Mouse (Mus musculus) kidney, embryonic 15.5 days (tissue): ENCODE data around the gene Mfap5. TPM values are rescaled to one million over a fixed set of nuclear protein-coding genes. Genes with fewer than 3 reads are reported as not detected.
A peak's percentile ranks its signal among the peaks of the same experiment; 100 is the strongest.
"Not testable (repeated sequence)": the region's sequence is repeated elsewhere in the genome, so short reads cannot be mapped to it uniquely, and the experiment has no call there.

Experiments used
- ATAC-seq: fragments of 200-750 bp; cut with Nextera tagmentation; replicated peaks from 2 replicates; pipeline ENCODE4 v1.8.0; 2017; ENCODE audit warnings: moderate TSS enrichment; ENCODE audit not compliant: low FRiP score
- H3K27ac ChIP-seq: fragments of 300-500 bp; sonication (generic); 2 replicates; pipeline ENCODE4 v1.5.1; 2015; ENCODE audit warnings: mild to moderate bottlenecking, inconsistent platforms
- H3K27me3 ChIP-seq: fragments of 300-500 bp; sonication (generic); 2 replicates; pipeline ENCODE4 v1.6.1; 2015; ENCODE audit warnings: inconsistent platforms
- H3K36me3 ChIP-seq: fragments of 300-500 bp; sonication (generic); 2 replicates; pipeline ENCODE4 v1.6.1; 2015; ENCODE audit warnings: inconsistent platforms
- H3K4me1 ChIP-seq: fragments of 300-500 bp; sonication (generic); 2 replicates; pipeline ENCODE4 v1.6.1; 2015; ENCODE audit warnings: inconsistent platforms
- H3K4me2 ChIP-seq: fragments of 300-500 bp; sonication (generic); 2 replicates; pipeline ENCODE4 v1.6.1; 2015; ENCODE audit warnings: moderate library complexity, mild to moderate bottlenecking, inconsistent platforms
- H3K4me3 ChIP-seq: fragments of 300-500 bp; sonication (generic); replicated peaks from 2 replicates; pipeline ENCODE4 v1.5.1; 2015; ENCODE audit warnings: mild to moderate bottlenecking, inconsistent platforms
- H3K9ac ChIP-seq: fragments of 300-500 bp; sonication (generic); 2 replicates; pipeline ENCODE4 v1.6.1; 2015; ENCODE audit warnings: mild to moderate bottlenecking, inconsistent platforms
- H3K9me3 ChIP-seq: fragments of 300-500 bp; sonication (generic); replicated peaks from 2 replicates; pipeline ENCODE4 v1.6.1; 2016; ENCODE audit warnings: inconsistent platforms
- whole genome bisulfite sequencing: fragments of 180-500 bp; shearing (Covaris S2); methylation state at CpG from one replicate; pipeline ENCODE4 v1.1.7; 2015; ENCODE audit warnings: mixed read lengths; 5-methylcytosine and 5-hydroxymethylcytosine counted together
- polyA plus RNA-seq: library from polyadenylated mRNA; unstranded; fragments of >200 nt; fragmentation: Nextera tagmentation; extraction: Ambion mirVana; gene quantifications from 2 replicates; pipeline ENCODE4 v1.2.1, GENCODE M21; 2015

Mfap5 gene
- polyA plus RNA-seq, 1 experiment from 2014 or later, result 32.8 TPM

- Histone ChIP-seq H3K4me2 (peak overlapping the region; percentile 66), H3K9me3 (no peaks in the 10 kb centered on the region), H3K9ac (no peak overlapping the region), H3K4me1 (peaks cover 42% of the 10 kb centered on the region), H3K4me3 (no peak overlapping the region), H3K27me3 (peaks cover 16% of the 10 kb centered on the region; the same call in 1 of the 2 replicates), H3K36me3 (no peaks in the 10 kb centered on the region), H3K27ac (no peak overlapping the region)
- no peak for ATAC-seq
- 38% methylated on average over 6 of the region's 6 CpGs for whole genome bisulfite sequencing
These were observed 13.2 kb upstream of the Mfap5 start for GRCm38 (mm10) chr6:122492479-122492878.

GRCm38 (mm10) chr6:122493799-122494472 is 11.7 kb upstream of the Mfap5 start:
- Histone ChIP-seq H3K9me3 (no peaks in the 10 kb centered on the region), H3K4me1 (peaks cover 42% of the 10 kb centered on the region), H3K27me3 (peaks cover 3% of the 10 kb centered on the region; the same call in 1 of the 2 replicates), H3K4me3 (no peak overlapping the region), H3K36me3 (no peaks in the 10 kb centered on the region), H3K4me2 (no peak overlapping the region), H3K9ac (no peak overlapping the region), H3K27ac (no peak overlapping the region)
- ATAC-seq, result no peak
- 56% methylated on average over 6 of the region's 6 CpGs for WGBS

GRCm38 (mm10) chr6:122495082-122495881 is 10.4 kb upstream of the Mfap5 start:
- H3K4me1 ChIP-seq, result peaks cover 42% of the 10 kb centered on the region
- no peaks in the 10 kb centered on the region for H3K9me3 ChIP-seq
- peak overlapping the region; percentile 88 for H3K27ac ChIP-seq
- WGBS, result 11% methylated on average over 21 of the region's 21 CpGs
- peak; percentile 54 for ATAC-seq
- peak overlapping the region; percentile 53 for H3K4me2 ChIP-seq
- peak overlapping the region; percentile 16; the same call in 1 of the 2 replicates for H3K4me3 ChIP-seq
- H3K36me3 ChIP-seq, result no peaks in the 10 kb centered on the region
- H3K27me3 ChIP-seq, result no peaks in the 10 kb centered on the region; the same call in 1 of the 2 replicates
- H3K9ac ChIP-seq, result peak overlapping the region; percentile 33; the same call in 1 of the 2 replicates

- H3K27me3 ChIP-seq, result no peaks in the 10 kb centered on the region; the same call in 1 of the 2 replicates
- H3K4me3 ChIP-seq, result no peak overlapping the region
- 0 out of 2 replicates have a peak overlapping the region, but pooled peaks have one; percentile 88 for H3K27ac ChIP-seq
- 38% methylated on average over 5 of the region's 5 CpGs for WGBS
- no peak for ATAC-seq
- H3K36me3 ChIP-seq, result no peaks in the 10 kb centered on the region
- H3K4me2 ChIP-seq, result no peak overlapping the region
- peaks cover 35% of the 10 kb centered on the region for H3K4me1 ChIP-seq
- no peaks in the 10 kb centered on the region for H3K9me3 ChIP-seq
- H3K9ac ChIP-seq, result no peak overlapping the region
These were observed 9.1 kb upstream of the Mfap5 start for GRCm38 (mm10) chr6:122496501-122496900.

GRCm38 (mm10) chr6:122498661-122499060 is 7.0 kb upstream of the Mfap5 start, which contains the start of gene Rimklb:
Gene Rimklb, minus strand, starts transcription at chr6:122498761.
- no peaks in the 10 kb centered on the region for H3K9me3 ChIP-seq

GRCm38 (mm10) chr6:122505041-122505440 is 604 bp upstream of the Mfap5 start:
- Histone ChIP-seq H3K9ac (no peak overlapping the region), H3K36me3 (no peaks in the 10 kb centered on the region), H3K4me3 (no peak overlapping the region), H3K4me1 (peaks cover 9% of the 10 kb centered on the region), H3K27ac (no peak overlapping the region), H3K9me3 (no peaks in the 10 kb centered on the region), H3K4me2 (no peak overlapping the region), H3K27me3 (no peaks in the 10 kb centered on the region)
- WGBS, result 36% methylated on average over 4 of the region's 4 CpGs
- ATAC-seq, result 0 out of 2 replicates have a peak, but pooled peaks have one; percentile 43

More at GRCm38 (mm10) chr6:122498661-122499060, 7.0 kb upstream of the Mfap5 start, which contains the start of gene Rimklb:
- Histone ChIP-seq H3K4me3 (no peak within 1 kb of the TSS), H3K4me1 (peaks cover 27% of the 10 kb centered on the region), H3K36me3 (no peaks in the 10 kb centered on the region), H3K9ac (no peak within 1 kb of the TSS), H3K27ac (no peak within 1 kb of the TSS), H3K4me2 (no peak within 1 kb of the TSS), H3K27me3 (no peaks in the 10 kb centered on the region)
- 76% methylated on average over 5 of the region's 5 CpGs for WGBS
- no peak for ATAC-seq

GRCm38 (mm10) chr6:122508494-122508893 is 2.8 kb downstream of the Mfap5 start:
- no peak overlapping the region for H3K4me3 ChIP-seq
- WGBS, result 70% methylated on average over 8 of the region's 8 CpGs
- no peaks in the 10 kb centered on the region for H3K27me3 ChIP-seq
- H3K9me3 ChIP-seq, result no peaks in the 10 kb centered on the region
- no peak overlapping the region for H3K4me2 ChIP-seq
- H3K4me1 ChIP-seq, result peaks cover 9% of the 10 kb centered on the region
- no peaks in the 10 kb centered on the region for H3K36me3 ChIP-seq
- ATAC-seq, result no peak
- H3K27ac ChIP-seq, result no peak overlapping the region
- H3K9ac ChIP-seq, result no peak overlapping the region

- no peak overlapping the region for H3K4me3 ChIP-seq
- no peak overlapping the region for H3K27ac ChIP-seq
- ATAC-seq, result no peak
- H3K9me3 ChIP-seq, result no peaks in the 10 kb centered on the region
- no peak overlapping the region for H3K9ac ChIP-seq
- 0 out of 2 replicates have a peak, but pooled peaks cover 2% of the 10 kb centered on the region for H3K4me1 ChIP-seq
- H3K36me3 ChIP-seq, result no peaks in the 10 kb centered on the region
- H3K4me2 ChIP-seq, result no peak overlapping the region
- H3K27me3 ChIP-seq, result no peaks in the 10 kb centered on the region
- 53% methylated on average over 12 of the region's 12 CpGs for WGBS
These were observed 7.6 kb downstream of the Mfap5 start for GRCm38 (mm10) chr6:122512914-122513878.

- no peak overlapping the region for H3K4me3 ChIP-seq
- H3K27ac ChIP-seq, result no peak overlapping the region
- H3K4me1 ChIP-seq, result 0 out of 2 replicates have a peak, but pooled peaks cover 2% of the 10 kb centered on the region
- 75% methylated on average over 3 of the region's 3 CpGs for WGBS
- H3K9me3 ChIP-seq, result no peaks in the 10 kb centered on the region
- no peaks in the 10 kb centered on the region for H3K27me3 ChIP-seq
- no peak for ATAC-seq
- H3K9ac ChIP-seq, result no peak overlapping the region
- H3K36me3 ChIP-seq, result no peaks in the 10 kb centered on the region
- H3K4me2 ChIP-seq, result no peak overlapping the region
These were observed 8.7 kb downstream of the Mfap5 start for GRCm38 (mm10) chr6:122514312-122514711.

GRCm38 (mm10) chr6:122515762-122516161 is 10.1 kb downstream of the Mfap5 start:
- not testable (repeated sequence) for H3K9ac ChIP-seq, H3K27me3 ChIP-seq, H3K4me2 ChIP-seq, ATAC-seq, H3K4me1 ChIP-seq, H3K4me3 ChIP-seq, H3K9me3 ChIP-seq, H3K27ac ChIP-seq, H3K36me3 ChIP-seq
- 89% methylated on average over 2 of the region's 2 CpGs for WGBS

- Histone ChIP-seq H3K27ac (no peak overlapping the region), H3K4me1 (0 out of 2 replicates have a peak, but pooled peaks cover 3% of the 10 kb centered on the region), H3K27me3 (no peaks in the 10 kb centered on the region), H3K4me3 (no peak overlapping the region), H3K4me2 (no peak overlapping the region), H3K36me3 (no peaks in the 10 kb centered on the region), H3K9ac (no peak overlapping the region), H3K9me3 (no peaks in the 10 kb centered on the region)
- no peak for ATAC-seq
- WGBS, result 57% methylated on average over 1 of the region's 1 CpGs
These were observed 12.0 kb downstream of the Mfap5 start for GRCm38 (mm10) chr6:122517668-122518067.
